Mouse (Mus musculus): ENCODE measurements around the gene Urad. TPM values are rescaled to one million over a fixed set of nuclear protein-coding genes. Genes with fewer than 3 reads are reported as not detected.

Gene Urad
- polyA plus RNA-seq, 1 experiment: not detected

DNA sequence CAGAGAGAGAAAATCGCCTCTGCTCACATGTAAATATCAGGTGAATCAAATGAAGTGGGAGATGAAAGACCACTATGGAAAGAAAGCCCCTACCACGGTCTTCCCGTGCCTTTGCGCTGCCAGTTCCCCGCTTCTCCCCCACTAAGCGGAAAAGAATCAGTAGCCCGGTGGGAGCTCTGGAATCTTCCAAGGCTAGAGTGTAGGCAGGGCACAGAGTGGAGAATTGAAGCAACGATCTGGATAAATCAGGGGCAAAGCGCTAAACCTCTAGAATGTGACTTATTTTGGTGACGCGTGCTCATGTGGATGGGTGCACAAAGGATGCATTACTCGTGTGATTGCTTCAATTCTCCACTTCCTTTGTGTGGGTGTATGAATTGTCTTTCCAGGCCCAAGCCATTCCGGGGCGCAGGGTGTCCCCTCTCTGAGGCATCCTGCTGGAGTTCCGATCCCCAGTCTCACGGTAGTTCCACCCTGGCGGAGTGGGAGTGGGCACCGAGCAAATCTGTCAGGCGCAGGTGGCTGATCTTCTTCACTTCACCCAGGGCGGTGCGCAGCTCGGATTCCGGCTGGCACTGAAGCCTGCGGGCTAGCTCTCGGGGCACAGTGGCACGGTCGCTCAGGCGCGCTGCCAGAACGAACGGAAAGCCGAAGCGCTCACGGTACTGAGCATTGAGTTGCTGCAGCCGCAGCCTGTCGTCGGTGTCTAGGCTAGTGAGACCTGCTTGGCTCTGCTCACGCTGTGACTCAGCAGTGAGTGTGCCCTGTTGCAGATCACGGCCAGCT lies 7.4 kb downstream of the Urad start:
- H3K4me3 ChIP-seq (ENCODE audit: insufficient read depth, poor library complexity, severe bottlenecking): no peak overlapping the region
- TF ChIP-seq FOSL1 (IDR thresholded peaks at IDR 0.05; ENCODE audit: insufficient read depth, low read length, poor library complexity, severe bottlenecking) (peak; percentile 33), CEBPB (IDR thresholded peaks at IDR 0.05; ENCODE audit: low read depth) (no peak), USF1 (IDR thresholded peaks at IDR 0.05; ENCODE audit: low read depth) (no peak), MYOD1 (IDR thresholded peaks at IDR 0.05; ENCODE audit: control insufficient read depth, insufficient read length, low read depth) (no peak), MYOG (IDR thresholded peaks at IDR 0.05; ENCODE audit: control insufficient read depth, extremely low read depth, insufficient read length) (no peak), MAX (IDR thresholded peaks at IDR 0.05) (peak; percentile 28)
- no peaks in the 10 kb centered on the region for H3K79me2 ChIP-seq (ENCODE audit: control insufficient read depth, insufficient read depth)
- H3K27me3 ChIP-seq (ENCODE audit: control insufficient read depth, insufficient read depth, insufficient read length): peaks cover 18% of the 10 kb centered on the region
- H3K79me3 ChIP-seq (ENCODE audit: low read depth): no peaks in the 10 kb centered on the region
- no peak overlapping the region for H3ac ChIP-seq (ENCODE audit: control insufficient read depth, insufficient read length, low read depth)
- H3K36me3 ChIP-seq (ENCODE audit: control insufficient read depth, insufficient read depth): no peaks in the 10 kb centered on the region

DNA sequence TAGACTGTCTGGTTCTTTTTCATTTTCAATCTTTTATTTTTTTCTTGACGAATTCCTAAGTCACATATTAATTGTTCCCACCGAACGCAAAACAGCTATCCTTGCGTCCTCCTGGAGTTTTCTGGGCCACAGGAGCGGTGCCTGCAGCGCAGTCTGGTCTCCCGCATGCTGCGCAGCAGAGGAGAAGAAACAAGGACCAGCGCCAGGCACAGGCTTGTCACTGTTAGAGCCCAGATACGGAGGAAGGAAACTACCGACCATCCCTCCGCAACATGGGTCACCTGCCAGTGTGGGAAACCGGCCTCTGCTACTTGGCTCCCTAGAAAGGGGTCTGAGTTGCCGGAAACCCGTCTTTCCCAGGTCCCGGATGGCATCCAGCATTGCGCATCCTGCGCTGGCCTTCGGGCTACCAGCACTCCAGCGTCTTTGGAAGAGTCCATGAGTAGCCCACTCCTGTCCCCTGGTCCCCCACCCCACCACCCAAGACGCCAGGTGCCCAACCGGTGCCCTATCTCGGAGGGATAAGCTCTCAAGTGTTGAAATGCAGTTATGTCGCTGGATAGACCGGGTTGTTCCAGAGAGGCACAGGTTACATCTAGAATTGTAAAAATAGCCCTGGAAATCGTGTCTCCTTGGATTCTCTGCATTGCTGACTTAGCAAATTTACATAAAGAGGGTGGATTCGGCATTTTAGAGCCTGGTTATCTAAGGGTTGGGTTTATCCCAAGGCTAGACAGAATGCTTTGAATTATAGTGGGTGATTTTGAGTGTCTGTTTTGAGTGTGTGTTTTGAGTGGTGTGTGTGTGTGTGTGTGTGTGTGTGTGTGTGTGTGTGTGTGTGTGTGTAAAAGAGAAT lies 9.2 kb downstream of the Urad start:
- no peaks in the 10 kb centered on the region for H3K36me3 ChIP-seq (ENCODE audit: control insufficient read depth, insufficient read depth)
- peaks cover 34% of the 10 kb centered on the region for H3K27me3 ChIP-seq (ENCODE audit: control insufficient read depth, insufficient read depth, insufficient read length)
- no peak overlapping the region for H3K4me3 ChIP-seq (ENCODE audit: insufficient read depth, poor library complexity, severe bottlenecking)
- no peaks in the 10 kb centered on the region for H3K79me2 ChIP-seq (ENCODE audit: control insufficient read depth, insufficient read depth)
- H3K79me3 ChIP-seq (ENCODE audit: low read depth): no peaks in the 10 kb centered on the region
- no peak overlapping the region for H3ac ChIP-seq (ENCODE audit: control insufficient read depth, insufficient read length, low read depth)
- TF ChIP-seq FOSL1 (IDR thresholded peaks at IDR 0.05; ENCODE audit: insufficient read depth, low read length, poor library complexity, severe bottlenecking) (no peak), CEBPB (IDR thresholded peaks at IDR 0.05; ENCODE audit: low read depth) (no peak), MYOG (IDR thresholded peaks at IDR 0.05; ENCODE audit: control insufficient read depth, extremely low read depth, insufficient read length) (no peak), MAX (IDR thresholded peaks at IDR 0.05) (no peak), USF1 (IDR thresholded peaks at IDR 0.05; ENCODE audit: low read depth) (no peak), MYOD1 (IDR thresholded peaks at IDR 0.05; ENCODE audit: control insufficient read depth, insufficient read length, low read depth) (no peak), CTCF (IDR thresholded peaks at IDR 0.05; ENCODE audit: control insufficient read depth, insufficient read depth, insufficient read length) (no peak)

DNA sequence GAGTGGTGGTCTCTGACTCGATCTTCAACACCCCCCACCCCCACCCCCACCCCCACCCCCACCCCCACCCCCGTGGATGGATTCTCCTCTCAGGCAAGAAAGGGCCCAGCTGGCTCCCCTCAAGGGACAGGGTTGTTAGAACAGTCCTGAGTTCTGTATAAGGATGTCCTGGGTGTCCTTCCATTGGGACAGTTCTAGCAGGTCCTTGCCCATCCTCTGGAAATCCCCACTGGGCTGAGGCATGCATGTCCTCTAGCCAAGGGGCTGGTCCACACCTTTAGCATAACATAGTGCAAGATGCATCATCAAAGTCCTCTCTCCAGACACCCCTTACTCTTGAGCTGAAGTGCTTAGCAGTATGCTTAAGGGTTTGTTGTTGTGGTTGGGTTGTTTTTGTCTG lies 12.5 kb downstream of the Urad start:
- Histone ChIP-seq H3K79me2 (ENCODE audit: control insufficient read depth, insufficient read depth) (no peaks in the 10 kb centered on the region), H3K36me3 (ENCODE audit: control insufficient read depth, insufficient read depth) (no peaks in the 10 kb centered on the region), H3K79me3 (ENCODE audit: low read depth) (no peaks in the 10 kb centered on the region), H3ac (ENCODE audit: control insufficient read depth, insufficient read length, low read depth) (no peak overlapping the region), H3K4me3 (ENCODE audit: insufficient read depth, poor library complexity, severe bottlenecking) (no peak overlapping the region), H3K27me3 (ENCODE audit: control insufficient read depth, insufficient read depth, insufficient read length) (peaks cover 66% of the 10 kb centered on the region)
- TF ChIP-seq CEBPB (IDR thresholded peaks at IDR 0.05; ENCODE audit: low read depth): no peak
- no peak for TF ChIP-seq MYOG (IDR thresholded peaks at IDR 0.05; ENCODE audit: control insufficient read depth, extremely low read depth, insufficient read length)
- no peak for TF ChIP-seq CTCF (IDR thresholded peaks at IDR 0.05; ENCODE audit: control insufficient read depth, insufficient read depth, insufficient read length)
- no peak for TF ChIP-seq USF1 (IDR thresholded peaks at IDR 0.05; ENCODE audit: low read depth)
- no peak for TF ChIP-seq MAX (IDR thresholded peaks at IDR 0.05)
- TF ChIP-seq FOSL1 (IDR thresholded peaks at IDR 0.05; ENCODE audit: insufficient read depth, low read length, poor library complexity, severe bottlenecking): no peak
- TF ChIP-seq MYOD1 (IDR thresholded peaks at IDR 0.05; ENCODE audit: control insufficient read depth, insufficient read length, low read depth): no peak

DNA sequence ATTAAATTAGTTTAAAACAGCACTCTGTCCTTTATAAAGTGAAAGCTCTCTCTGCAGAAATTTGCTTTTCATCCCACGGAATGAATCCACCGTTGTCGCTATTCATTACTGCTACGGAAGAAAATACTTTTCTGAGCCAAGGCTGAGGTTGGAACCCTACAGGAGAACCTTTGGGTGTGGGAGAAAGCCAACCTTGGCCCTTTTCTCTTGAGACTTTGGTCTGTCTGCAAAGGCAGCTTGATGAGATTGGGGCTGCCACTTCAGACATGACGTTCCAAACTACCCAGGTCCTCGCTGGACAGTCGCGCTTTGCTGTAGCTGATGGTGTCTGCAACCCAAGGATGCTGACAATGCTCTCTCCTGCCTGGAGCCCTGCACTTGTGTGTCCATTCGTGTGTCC lies 13.8 kb downstream of the Urad start:
- Histone ChIP-seq H3K79me2 (ENCODE audit: control insufficient read depth, insufficient read depth) (no peaks in the 10 kb centered on the region), H3K4me3 (ENCODE audit: insufficient read depth, poor library complexity, severe bottlenecking) (no peak overlapping the region), H3K79me3 (ENCODE audit: low read depth) (no peaks in the 10 kb centered on the region), H3K36me3 (ENCODE audit: control insufficient read depth, insufficient read depth) (no peaks in the 10 kb centered on the region), H3K27me3 (ENCODE audit: control insufficient read depth, insufficient read depth, insufficient read length) (peaks cover 77% of the 10 kb centered on the region), H3ac (ENCODE audit: control insufficient read depth, insufficient read length, low read depth) (no peak overlapping the region)
- no peak for TF ChIP-seq MYOG (IDR thresholded peaks at IDR 0.05; ENCODE audit: control insufficient read depth, extremely low read depth, insufficient read length)
- no peak for TF ChIP-seq CTCF (IDR thresholded peaks at IDR 0.05; ENCODE audit: control insufficient read depth, insufficient read depth, insufficient read length)
- no peak for TF ChIP-seq CEBPB (IDR thresholded peaks at IDR 0.05; ENCODE audit: low read depth)
- TF ChIP-seq MYOD1 (IDR thresholded peaks at IDR 0.05; ENCODE audit: control insufficient read depth, insufficient read length, low read depth): no peak
- no peak for TF ChIP-seq FOSL1 (IDR thresholded peaks at IDR 0.05; ENCODE audit: insufficient read depth, low read length, poor library complexity, severe bottlenecking)
- TF ChIP-seq MAX (IDR thresholded peaks at IDR 0.05): no peak

DNA sequence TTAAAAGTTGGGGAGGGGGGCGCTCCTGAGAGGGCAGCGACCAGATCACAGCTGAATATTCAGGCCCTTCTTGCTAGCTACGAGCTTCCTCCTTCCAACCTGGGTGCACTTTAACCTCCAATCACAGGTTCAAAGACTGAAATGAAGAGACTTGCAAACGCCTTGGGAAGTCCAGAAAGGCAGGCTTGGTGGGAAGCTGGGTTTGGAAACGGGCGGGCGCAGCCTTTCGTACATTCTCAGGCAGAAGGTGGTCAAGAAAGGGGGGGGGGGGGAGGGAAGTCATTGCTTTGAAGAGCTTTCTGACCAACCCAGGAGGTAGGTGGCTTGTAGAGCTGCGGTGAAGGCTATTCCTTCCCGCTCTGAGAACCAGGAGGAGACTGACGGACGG lies 14.8 kb downstream of the Urad start:
- peaks cover 80% of the 10 kb centered on the region for H3K27me3 ChIP-seq (ENCODE audit: control insufficient read depth, insufficient read depth, insufficient read length)
- H3K79me3 ChIP-seq (ENCODE audit: low read depth): no peaks in the 10 kb centered on the region
- no peaks in the 10 kb centered on the region for H3K36me3 ChIP-seq (ENCODE audit: control insufficient read depth, insufficient read depth)
- H3K79me2 ChIP-seq (ENCODE audit: control insufficient read depth, insufficient read depth): no peaks in the 10 kb centered on the region
- H3K4me3 ChIP-seq (ENCODE audit: insufficient read depth, poor library complexity, severe bottlenecking): no peak overlapping the region
- H3ac ChIP-seq (ENCODE audit: control insufficient read depth, insufficient read length, low read depth): no peak overlapping the region
- TF ChIP-seq MYOG (IDR thresholded peaks at IDR 0.05; ENCODE audit: control insufficient read depth, extremely low read depth, insufficient read length) (no peak), CTCF (IDR thresholded peaks at IDR 0.05; ENCODE audit: control insufficient read depth, insufficient read depth, insufficient read length) (no peak), FOSL1 (IDR thresholded peaks at IDR 0.05; ENCODE audit: insufficient read depth, low read length, poor library complexity, severe bottlenecking) (no peak), CEBPB (IDR thresholded peaks at IDR 0.05; ENCODE audit: low read depth) (no peak), MYOD1 (IDR thresholded peaks at IDR 0.05; ENCODE audit: control insufficient read depth, insufficient read length, low read depth) (no peak), MAX (IDR thresholded peaks at IDR 0.05) (no peak), USF1 (IDR thresholded peaks at IDR 0.05; ENCODE audit: low read depth) (no peak)

Data from C2C12 (cell line).